Mouse (Mus musculus): ENCODE results near the gene Apeh.

GRCm38 (mm10) chr9:108049016-108049455, 45.4 kb downstream of the Apeh start, which contains the start of gene Gmppb:
- no peak for TF ChIP-seq GATA1 (IDR thresholded peaks at IDR 0.05; ENCODE audit: borderline replicate concordance, low read length)
- TF ChIP-seq CTCF (IDR thresholded peaks at IDR 0.05; ENCODE audit: low read depth, low read length) = no peak
- TF ChIP-seq POLR2AphosphoS5 (IDR thresholded peaks at IDR 0.05; ENCODE audit: insufficient replicate concordance, low read depth, low read length) = no peak
- TF ChIP-seq TAL1 (conservative IDR thresholded peaks at IDR 0.05; ENCODE audit: low read depth, low read length) = no peak

All from G1E (cell line).